Mouse (Mus musculus) heart, postnatal 0 days (tissue): ENCODE results near the gene Scml4. TPM values are rescaled to one million over a fixed set of nuclear protein-coding genes. Genes with fewer than 3 reads are reported as not detected.

Source experiments
- ATAC-seq: fragments of 200-750 bp; cut with Nextera tagmentation; 2 replicates; pipeline ENCODE4 v1.8.0; 2017; ENCODE audit warnings: low read depth, moderate number of reproducible peaks, moderate library complexity; ENCODE audit not compliant: insufficient read depth
- DNase-seq: peaks from one replicate; pipeline ENCODE4 v3.0.0-alpha.2; 2016; ENCODE audit warnings: low spot score
- H3K27ac ChIP-seq: fragments of 300-500 bp; sonication (generic); 2 replicates; pipeline ENCODE4 v1.5.1; 2014; ENCODE audit warnings: low read depth, mild to moderate bottlenecking
- H3K27me3 ChIP-seq: fragments of 300-500 bp; sonication (generic); 2 replicates; pipeline ENCODE4 v1.6.1; 2014; ENCODE audit warnings: low read length, mixed read lengths; ENCODE audit not compliant: control insufficient read depth, insufficient read depth
- H3K36me3 ChIP-seq: fragments of 300-500 bp; sonication (generic); replicated peaks from 2 replicates; pipeline ENCODE4 v1.6.1; 2014; ENCODE audit warnings: low read length, mixed read lengths; ENCODE audit not compliant: control insufficient read depth, insufficient read depth
- H3K4me1 ChIP-seq: fragments of 300-500 bp; sonication (generic); 2 replicates; pipeline ENCODE4 v1.6.1; 2014; ENCODE audit warnings: antibody characterized with exemption; ENCODE audit not compliant: control insufficient read depth, insufficient read depth
- H3K4me2 ChIP-seq: fragments of 300-500 bp; sonication (generic); 2 replicates; pipeline ENCODE4 v1.6.1; 2014; ENCODE audit warnings: low read depth, mild to moderate bottlenecking, low read length, moderate library complexity
- H3K4me3 ChIP-seq: fragments of 300-500 bp; sonication (generic); 2 replicates; pipeline ENCODE4 v1.5.1; 2014; ENCODE audit warnings: low read depth, low read length
- H3K9ac ChIP-seq: fragments of 300-500 bp; sonication (generic); replicated peaks from 2 replicates; pipeline ENCODE4 v1.6.1; 2014; ENCODE audit warnings: low read depth, low read length, mixed read lengths
- H3K9me3 ChIP-seq: fragments of 300-500 bp; sonication (generic); replicated peaks from 2 replicates; pipeline ENCODE4 v1.6.1; 2016; ENCODE audit warnings: low read length; ENCODE audit not compliant: control insufficient read depth
- CTCF ChIP-seq: IDR thresholded peaks from 2 replicates; pipeline ENCODE4 v1.5.1; 2016; ENCODE audit warnings: antibody characterized with exemption, control low read depth, low read depth
- EP300 ChIP-seq: IDR thresholded peaks from 2 replicates; pipeline ENCODE4 v1.6.1; 2016; ENCODE audit warnings: antibody characterized with exemption, low read depth
- WGBS: fragments of 180-500 bp; shearing (Covaris S2); extraction: QIAGEN DNeasy Blood & Tissue Kit; methylation state at CpG from one replicate; pipeline ENCODE4 v1.1.7; 2014; 5-methylcytosine and 5-hydroxymethylcytosine counted together
- polyA plus RNA-seq: library from polyadenylated mRNA; unstranded; fragments of >200 nt; fragmentation: Nextera tagmentation; extraction: Ambion mirVana; gene quantifications from 2 replicates; pipeline ENCODE4 v1.2.1, GENCODE M21; 2015
- total RNA-seq: library from RNA; depleted of rRNA; stranded (reverse); fragments of >200 nt; gene quantifications from 2 replicates; pipeline ENCODE4 v1.2.3, GENCODE M21; 2014; ENCODE audit warnings: low replicate concordance

Gene Scml4
- total and polyA plus RNA-seq, 2 experiments from 2014 or later: 0.19 to 1.2 TPM

DNA sequence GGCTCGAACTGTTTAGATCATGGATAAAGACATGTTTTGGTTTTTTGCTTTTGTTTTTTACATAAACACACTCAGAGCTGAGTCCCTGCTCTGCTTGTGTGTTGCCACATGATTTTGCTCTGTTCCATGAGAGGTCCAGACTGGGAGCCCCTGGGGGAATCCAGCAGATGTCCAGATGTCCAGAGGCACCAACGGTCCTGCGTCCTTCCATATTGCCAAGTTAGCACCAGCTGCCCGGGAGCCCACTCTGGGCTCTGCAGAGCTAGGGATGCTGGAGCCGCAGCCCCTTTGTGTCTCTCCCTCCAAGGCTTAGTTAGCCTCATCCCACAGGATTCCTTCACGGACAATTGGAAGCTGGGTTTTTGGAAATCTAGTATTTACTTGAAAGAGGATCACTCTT, 101.6 kb downstream of the Scml4 start:
- ATAC-seq (no peak), DNase-seq (no peak)
- H3K36me3 ChIP-seq: no peaks in the 10 kb centered on the region
- no peak overlapping the region for H3K4me3 ChIP-seq
- H3K4me2 ChIP-seq: no peak overlapping the region
- H3K4me1 ChIP-seq: no peaks in the 10 kb centered on the region
- 76% methylated on average over 6 of the region's 6 CpGs for WGBS
- H3K9ac ChIP-seq: no peak overlapping the region
- no peak for TF ChIP-seq CTCF
- TF ChIP-seq EP300: no peak
- H3K9me3 ChIP-seq: no peaks in the 10 kb centered on the region
- peaks cover 10% of the 10 kb centered on the region; the same call in 1 of the 2 replicates for H3K27me3 ChIP-seq
- H3K27ac ChIP-seq: no peak overlapping the region

DNA sequence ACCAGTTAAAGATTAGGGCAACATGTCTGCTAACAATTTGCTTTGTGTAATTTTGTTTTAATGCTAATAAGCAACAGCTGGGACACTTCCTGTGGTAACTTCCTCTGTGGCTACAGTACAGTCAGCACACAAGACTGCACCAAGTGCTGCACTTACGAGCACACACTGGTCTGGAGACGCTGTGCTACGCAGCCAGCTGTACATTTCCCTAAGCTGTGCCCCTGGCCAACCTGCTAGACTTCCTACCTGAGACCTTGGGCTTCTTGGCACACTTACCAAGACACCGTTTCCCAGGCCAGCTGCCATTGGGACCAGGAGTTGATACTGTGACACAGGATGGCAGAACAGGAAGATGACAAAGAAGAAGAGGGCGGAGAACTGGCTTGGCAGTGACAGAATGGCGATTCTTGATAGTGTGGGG, 102.0 kb downstream of the Scml4 start:
- peak; percentile 29; the same call in 1 of the 2 replicates for ATAC-seq
- no peak for DNase-seq
- Histone ChIP-seq H3K4me3 (no peak overlapping the region), H3K27me3 (peaks cover 6% of the 10 kb centered on the region; the same call in 1 of the 2 replicates), H3K9ac (no peak overlapping the region), H3K4me2 (peak overlapping the region; percentile 21; the same call in 1 of the 2 replicates), H3K4me1 (no peaks in the 10 kb centered on the region), H3K27ac (no peak overlapping the region), H3K36me3 (no peaks in the 10 kb centered on the region), H3K9me3 (no peaks in the 10 kb centered on the region)
- WGBS: 64% methylated on average over 6 of the region's 6 CpGs
- TF ChIP-seq CTCF: no peak
- no peak for TF ChIP-seq EP300

DNA sequence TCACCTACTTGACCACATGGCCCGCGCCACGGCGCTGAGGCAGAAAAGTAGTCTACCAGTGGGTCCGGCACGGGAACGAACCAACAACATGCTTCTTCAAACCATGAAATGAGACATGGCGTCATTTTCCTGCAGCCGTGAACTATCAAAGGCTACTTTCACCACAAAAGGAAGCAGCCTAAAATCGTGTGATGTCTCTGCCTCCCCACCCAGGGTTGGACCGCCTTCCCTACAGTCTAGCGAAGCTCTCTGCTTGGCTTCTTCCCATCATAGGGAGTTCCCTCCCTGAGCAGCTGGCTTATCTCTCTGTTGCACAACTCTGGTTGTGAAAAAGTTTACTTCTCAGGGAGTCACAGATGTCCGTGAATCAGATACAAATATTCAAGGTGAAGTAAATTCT, 102.5 kb downstream of the Scml4 start:
- no peak overlapping the region for H3K27ac ChIP-seq
- H3K4me2 ChIP-seq: peak overlapping the region; percentile 21; the same call in 1 of the 2 replicates
- no peak overlapping the region for H3K4me3 ChIP-seq
- 83% methylated on average over 13 of the region's 13 CpGs for WGBS
- no peak overlapping the region for H3K9ac ChIP-seq
- DNase-seq (no peak), ATAC-seq (no peak)
- H3K27me3 ChIP-seq: 0 out of 2 replicates have a peak, but pooled peaks cover 3% of the 10 kb centered on the region
- TF ChIP-seq EP300 (no peak), CTCF (no peak)
- H3K9me3 ChIP-seq: no peaks in the 10 kb centered on the region
- H3K36me3 ChIP-seq: no peaks in the 10 kb centered on the region
- H3K4me1 ChIP-seq: no peaks in the 10 kb centered on the region

DNA sequence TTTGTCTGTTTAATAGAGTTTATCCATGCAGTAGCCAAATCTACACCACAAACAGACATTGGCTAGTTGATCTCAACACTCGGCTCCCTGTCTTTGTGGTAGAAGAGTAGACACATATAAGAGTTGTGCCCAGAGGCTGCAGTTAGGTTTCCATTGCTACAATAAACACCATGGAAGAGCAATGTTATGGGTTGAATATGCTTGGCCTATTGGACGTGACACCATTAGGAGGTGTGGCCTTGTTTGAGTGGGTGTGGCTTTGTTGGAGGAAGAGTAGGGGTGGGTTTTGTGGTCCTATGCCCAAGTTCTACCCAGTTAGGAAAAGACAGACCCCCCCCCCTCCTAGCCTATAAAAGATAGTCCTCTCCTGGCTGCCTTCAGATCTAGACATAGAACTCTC, 102.9 kb downstream of the Scml4 start:
- H3K4me3 ChIP-seq: no peak overlapping the region

DNA sequence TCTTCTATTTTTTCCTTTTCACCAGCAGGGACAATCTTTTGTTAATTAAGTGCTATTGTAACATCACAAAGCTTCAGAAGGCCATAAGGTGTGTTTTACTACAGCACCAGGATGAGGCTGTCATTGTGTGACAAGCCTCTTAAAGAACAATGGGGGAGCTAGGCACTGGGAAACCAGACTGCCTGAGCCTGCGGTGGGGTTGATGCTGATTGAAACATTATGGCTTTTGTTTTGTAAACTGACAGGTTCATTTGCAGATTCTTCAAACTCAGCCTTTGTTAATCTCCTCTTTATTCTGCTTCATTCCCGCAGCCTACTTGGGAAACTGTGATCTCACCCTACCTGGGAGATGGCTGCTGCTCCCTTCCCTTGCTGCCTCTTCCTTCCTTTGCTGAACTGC, 108.2 kb downstream of the Scml4 start:
- WGBS: 41% methylated on average over 2 of the region's 2 CpGs
- Histone ChIP-seq H3K36me3 (no peaks in the 10 kb centered on the region), H3K9me3 (no peaks in the 10 kb centered on the region), H3K4me3 (no peak overlapping the region), H3K9ac (no peak overlapping the region), H3K4me2 (no peak overlapping the region), H3K27ac (no peak overlapping the region), H3K4me1 (0 out of 2 replicates have a peak, but pooled peaks cover 3% of the 10 kb centered on the region), H3K27me3 (peaks cover 3% of the 10 kb centered on the region; the same call in 1 of the 2 replicates)
- ATAC-seq: no peak
- DNase-seq: no peak
- TF ChIP-seq CTCF: no peak
- TF ChIP-seq EP300: no peak

More for the DNA sequence above, 102.9 kb downstream of the Scml4 start:
- no peak for ATAC-seq
- no peak overlapping the region for H3K9ac ChIP-seq
- DNase-seq: no peak
- no peak for TF ChIP-seq EP300
- TF ChIP-seq CTCF: no peak
- no peaks in the 10 kb centered on the region for H3K9me3 ChIP-seq
- no peaks in the 10 kb centered on the region for H3K36me3 ChIP-seq
- H3K27me3 ChIP-seq: 0 out of 2 replicates have a peak, but pooled peaks cover 3% of the 10 kb centered on the region
- H3K27ac ChIP-seq: no peak overlapping the region
- H3K4me1 ChIP-seq: no peaks in the 10 kb centered on the region
- 92% methylated on average over 2 of the region's 2 CpGs for WGBS
- H3K4me2 ChIP-seq: no peak overlapping the region

DNA sequence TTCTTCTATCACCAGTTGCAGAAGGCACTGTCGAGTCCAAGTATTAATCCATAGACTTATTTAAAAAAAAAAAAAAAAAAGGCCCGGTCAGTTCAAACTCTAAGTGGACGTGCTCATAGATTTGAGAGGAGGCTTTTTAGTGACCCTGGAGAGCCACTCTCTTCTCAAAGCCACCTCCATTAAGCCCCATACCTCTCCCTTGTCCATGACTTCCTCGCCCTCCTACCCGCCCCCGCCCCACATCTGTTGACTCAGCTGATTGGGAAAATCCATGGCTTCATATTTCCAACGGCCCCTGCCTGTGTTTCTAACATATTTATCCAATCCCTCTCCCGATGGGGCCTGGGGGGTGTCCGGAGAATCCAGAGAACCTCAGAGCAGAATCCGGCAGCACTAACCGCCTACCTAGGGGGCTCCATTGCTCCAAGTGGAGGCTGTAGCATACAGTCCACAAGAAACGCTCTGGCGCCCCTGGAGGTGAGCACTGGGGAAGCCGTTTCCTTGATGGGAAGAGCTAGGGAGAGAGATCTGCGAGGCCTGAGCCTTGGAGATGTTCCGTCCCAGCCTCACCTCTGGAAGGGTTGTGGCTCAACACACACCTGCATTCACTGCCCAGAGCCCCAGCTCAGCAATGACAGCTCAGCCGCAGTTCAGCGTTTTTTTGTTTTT, 112.5 kb downstream of the Scml4 start:
- no peak overlapping the region for H3K9ac ChIP-seq
- no peak for TF ChIP-seq EP300
- TF ChIP-seq CTCF: peak; percentile 73
- H3K9me3 ChIP-seq: no peaks in the 10 kb centered on the region
- H3K27ac ChIP-seq: no peak overlapping the region
- WGBS: 26% methylated on average over 18 of the region's 18 CpGs
- 0 out of 2 replicates have a peak, but pooled peaks cover 3% of the 10 kb centered on the region for H3K4me1 ChIP-seq
- peak; percentile 69; the same call in 1 of the 2 replicates for ATAC-seq
- peaks cover 3% of the 10 kb centered on the region; the same call in 1 of the 2 replicates for H3K27me3 ChIP-seq
- peak; percentile 71 for DNase-seq
- H3K4me2 ChIP-seq: peak overlapping the region; percentile 41
- no peaks in the 10 kb centered on the region for H3K36me3 ChIP-seq
- no peak overlapping the region for H3K4me3 ChIP-seq
